In the genomic region with DNA sequence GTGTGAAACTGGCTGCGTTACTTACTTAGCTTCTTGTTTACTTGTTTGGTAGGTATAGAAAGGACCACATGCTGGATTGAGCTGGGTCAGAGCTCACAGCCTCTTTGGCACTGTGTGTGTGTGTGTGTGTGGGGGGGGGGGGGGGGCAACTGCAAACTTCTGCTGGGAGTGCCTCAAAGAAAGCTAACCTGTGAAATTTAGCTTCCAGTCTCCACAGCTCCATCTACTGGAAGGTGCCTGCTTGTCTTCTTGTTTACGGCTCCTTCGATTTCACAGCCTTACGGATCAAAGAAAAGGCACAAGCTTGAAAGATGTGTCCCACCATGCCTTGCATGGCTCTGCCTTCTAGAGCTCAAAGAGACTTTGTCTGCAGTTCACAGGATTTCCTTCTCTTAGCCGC, we compare ENCODE assay signal across 7 mouse cellular contexts. TPM values are rescaled to one million over a fixed set of nuclear protein-coding genes. Genes with fewer than 3 reads are reported as not detected.
DNase-seq lines count a peak whose midpoint lies in the region; ATAC-seq lines count a peak whose summit lies in the region.

No protein-coding gene starts in this region.

- intact Hi-C loops in left cerebral cortex, postnatal 25 days (cut with DNase I), result no loop called here

- H3K27ac ChIP-seq in kidney, embryonic 16.5 days (ENCODE audit: low read length), result no peak overlapping the region
- H3K27ac ChIP-seq in embryonic facial prominence, embryonic 14.5 days (replicated peaks; ENCODE audit: low read depth, low read length), result no peak overlapping the region

- DNase-seq in kidney, adult 18-20 months, result peak; percentile 32
- peak; percentile 85 for DNase-seq in ES-CJ7 (ENCODE audit: low read depth, low spot score)
- peak; percentile 45 for DNase-seq in embryonic facial prominence, embryonic 14.5 days (ENCODE audit: low spot score)
- DNase-seq in naive thymus-derived CD4-positive, alpha-beta T cell, adult 2 months (ENCODE audit: low read depth), result peak; percentile 85
- no peak for DNase-seq in left cerebral cortex, postnatal 25 days (ENCODE audit: low spot score in 2 of 2)
- no peak for DNase-seq in ovary, postnatal 10 days (ENCODE audit: low spot score)

- WGBS in kidney, embryonic 16.5 days, result 27% methylated on average over 5 of the region's 5 CpGs
- 21% methylated on average over 5 of the region's 5 CpGs for WGBS in embryonic facial prominence, embryonic 14.5 days

- H3K9me3 ChIP-seq in kidney, embryonic 16.5 days (ENCODE audit: low read length), result no peaks in the 10 kb centered on the region
- no peaks in the 10 kb centered on the region for H3K9me3 ChIP-seq in embryonic facial prominence, embryonic 14.5 days (ENCODE audit: control insufficient read depth, low read length)

- no peak overlapping the region for H3K9ac ChIP-seq in kidney, embryonic 16.5 days (replicated peaks; ENCODE audit: low read length)
- no peak overlapping the region for H3K9ac ChIP-seq in embryonic facial prominence, embryonic 14.5 days (ENCODE audit: low read depth, low read length)

- H3K36me3 ChIP-seq in kidney, embryonic 16.5 days (ENCODE audit: insufficient read depth, low read length), result no peaks in the 10 kb centered on the region
- H3K36me3 ChIP-seq in embryonic facial prominence, embryonic 14.5 days (ENCODE audit: control insufficient read depth, insufficient read depth, low read length), result no peaks in the 10 kb centered on the region

- no peak overlapping the region for H3K4me3 ChIP-seq in kidney, embryonic 16.5 days (ENCODE audit: low read length)
- no peak overlapping the region for H3K4me3 ChIP-seq in embryonic facial prominence, embryonic 14.5 days (ENCODE audit: low read depth, low read length)

- H3K27me3 ChIP-seq in kidney, embryonic 16.5 days (ENCODE audit: insufficient read depth, low read length), result no peaks in the 10 kb centered on the region
- no peaks in the 10 kb centered on the region for H3K27me3 ChIP-seq in embryonic facial prominence, embryonic 14.5 days (replicated peaks; ENCODE audit: control insufficient read depth, insufficient read depth, low read length)

- H3K4me2 ChIP-seq in kidney, embryonic 16.5 days (replicated peaks; ENCODE audit: low read depth, low read length), result no peak overlapping the region
- no peak overlapping the region for H3K4me2 ChIP-seq in embryonic facial prominence, embryonic 14.5 days (ENCODE audit: low read depth, low read length)

- H3K4me1 ChIP-seq in kidney, embryonic 16.5 days (ENCODE audit: insufficient read depth, low read length), result no peaks in the 10 kb centered on the region
- no peaks in the 10 kb centered on the region for H3K4me1 ChIP-seq in embryonic facial prominence, embryonic 14.5 days (ENCODE audit: control insufficient read depth, insufficient read depth, low read length)

- ATAC-seq in kidney, embryonic 16.5 days (ENCODE audit: low FRiP score, low TSS enrichment), result no peak
- no peak for ATAC-seq in embryonic facial prominence, embryonic 14.5 days (ENCODE audit: low read depth)

RNA-seq across cellular contexts. Expression of a gene that starts 17.4 kb away (rescaled TPM):
- 54.3 and 66.1 TPM in 2 replicates for polyA plus RNA-seq in kidney, embryonic 16.5 days (2015; fragmentation: Nextera tagmentation; extraction: Ambion mirVana)
- polyA plus RNA-seq in embryonic facial prominence, embryonic 14.5 days (2014; fragmentation: Nextera tagmentation; extraction: Ambion mirVana), result 72.8 and 80.1 TPM in 2 replicates
- 10 to 100 TPM; 51.3 to 56.1 TPM for total RNA-seq in left cerebral cortex, postnatal 25 days (2021)

RNA-seq across cellular contexts. Expression of a gene that starts 42.3 kb away (rescaled TPM):
- 137 and 139 TPM in 2 replicates for polyA plus RNA-seq in kidney, embryonic 16.5 days (2015; fragmentation: Nextera tagmentation; extraction: Ambion mirVana)
- 89.2 and 99.6 TPM in 2 replicates for polyA plus RNA-seq in embryonic facial prominence, embryonic 14.5 days (2014; fragmentation: Nextera tagmentation; extraction: Ambion mirVana)
- total RNA-seq in left cerebral cortex, postnatal 25 days (2021), result 100 to 1,000 TPM; 133 TPM

RNA-seq across cellular contexts. Expression of a gene that starts 45.1 kb away (rescaled TPM):
- polyA plus RNA-seq in kidney, embryonic 16.5 days (2015; fragmentation: Nextera tagmentation; extraction: Ambion mirVana), result 15.6 and 16.1 TPM in 2 replicates
- 11.9 and 12.3 TPM in 2 replicates for polyA plus RNA-seq in embryonic facial prominence, embryonic 14.5 days (2014; fragmentation: Nextera tagmentation; extraction: Ambion mirVana)
- 10 to 100 TPM; 26.0 to 31.6 TPM for total RNA-seq in left cerebral cortex, postnatal 25 days (2021)

Comparison
In these comparisons a context has a peak if more than half of its experiments do, and no peak if none do; other contexts are left out.
1. DNase-seq: peak in kidney, adult 18-20 months (single experiment), ES-CJ7 (single experiment), embryonic facial prominence, embryonic 14.5 days (single experiment) and naive thymus-derived CD4-positive, alpha-beta T cell, adult 2 months (single experiment); none in left cerebral cortex, postnatal 25 days (0 of 2) and ovary, postnatal 10 days (single experiment).